In genomic region chr6:122795254-122795935, GRCm38 (mm10) we compare ENCODE assay signal across 14 mouse cellular contexts. TPM values are rescaled to one million over a fixed set of nuclear protein-coding genes. Genes with fewer than 3 reads are reported as not detected.
DNase-seq lines count a peak whose midpoint lies in the region; ATAC-seq and TF ChIP-seq lines count a peak whose summit lies in the region.
"Had no signal": no experiment of that assay in that cellular context is flagged by ENCODE, and none has a peak within 500 bp of the region (broad histone marks: within the 10 kb centered on the region; RNA-seq: fewer than 3 reads in every experiment).

No protein-coding gene starts in this region.

- H3K27me3 ChIP-seq in embryonic facial prominence, embryonic 13.5 days = no peaks in the 10 kb centered on the region
- 0 out of 2 replicates have a peak, but pooled peaks cover under 1% of the 10 kb centered on the region for H3K27me3 ChIP-seq in embryonic facial prominence, embryonic 10.5 days (replicated peaks; ENCODE audit: low read depth, poor library complexity, severe bottlenecking)
- H3K27me3 ChIP-seq: stomach, embryonic 15.5 days had no signal

- H3K9me3 ChIP-seq in embryonic facial prominence, embryonic 13.5 days = no peaks in the 10 kb centered on the region
- no peaks in the 10 kb centered on the region for H3K9me3 ChIP-seq in embryonic facial prominence, embryonic 10.5 days
- H3K9me3 ChIP-seq: forebrain, embryonic 10.5 days; stomach, embryonic 15.5 days had no signal

- peak overlapping the region; percentile 33; the same call in 1 of the 2 replicates for H3K27ac ChIP-seq in embryonic facial prominence, embryonic 13.5 days
- H3K27ac ChIP-seq in embryonic facial prominence, embryonic 10.5 days (replicated peaks) = no peak overlapping the region
- H3K27ac ChIP-seq in left cerebral cortex, adult 2 months = peak overlapping the region; percentile 60; the same call in 1 of the 2 replicates
- H3K27ac ChIP-seq: forebrain, embryonic 10.5 days; stomach, embryonic 15.5 days had no signal

- no peak overlapping the region for H3K4me2 ChIP-seq in embryonic facial prominence, embryonic 13.5 days
- H3K4me2 ChIP-seq: midbrain, embryonic 11.5 days; stomach, embryonic 15.5 days had no signal

- no peak for TF ChIP-seq CTCF in left cerebral cortex, adult 2 months (IDR thresholded peaks at IDR 0.05)

- 66% methylated on average over 8 of the region's 8 CpGs for whole genome bisulfite sequencing in embryonic facial prominence, embryonic 13.5 days
- WGBS in embryonic facial prominence, embryonic 10.5 days = 75% methylated on average over 8 of the region's 8 CpGs

- no peak overlapping the region for H3K9ac ChIP-seq in embryonic facial prominence, embryonic 13.5 days
- H3K9ac ChIP-seq: liver, postnatal 0 days; stomach, embryonic 15.5 days had no signal

- ATAC-seq in embryonic facial prominence, embryonic 13.5 days (ENCODE audit: insufficient number of reproducible peaks, insufficient read depth, low FRiP score, low TSS enrichment, low read depth) = no peak
- ATAC-seq: CD4-positive, CD25-positive, alpha-beta regulatory T cell, adult 4 months; liver, postnatal 0 days had no signal

- H3K4me3 ChIP-seq in embryonic facial prominence, embryonic 13.5 days = no peak overlapping the region
- no peak overlapping the region for H3K4me3 ChIP-seq in embryonic facial prominence, embryonic 10.5 days
- H3K4me3 ChIP-seq in left cerebral cortex, adult 2 months = no peak overlapping the region
- H3K4me3 ChIP-seq: forebrain, embryonic 10.5 days; stomach, embryonic 15.5 days had no signal

- 0 out of 2 replicates have a peak, but pooled peaks cover 6% of the 10 kb centered on the region for H3K4me1 ChIP-seq in embryonic facial prominence, embryonic 13.5 days
- H3K4me1 ChIP-seq in embryonic facial prominence, embryonic 10.5 days = no peaks in the 10 kb centered on the region
- H3K4me1 ChIP-seq: forebrain, embryonic 10.5 days; stomach, embryonic 15.5 days had no signal

- no peak for DNase-seq in embryonic facial prominence, embryonic 10.5 days (ENCODE audit: low spot score)
- DNase-seq in left cerebral cortex, adult 2 months (ENCODE audit: extremely low spot score in 1 of 2, low spot score in 2 of 2) = no peak
- no peak for DNase-seq in left cerebral cortex, adult 11 months (ENCODE audit: low spot score)
- DNase-seq in Muller cell, postnatal 12 days (ENCODE audit: inconsistent ontology term) = peak; percentile 73
- DNase-seq in gastrocnemius, adult 8-10 months (ENCODE audit: low spot score in 2 of 2) = peak; percentile 45 to 46
- no peak for DNase-seq in natural killer cell, adult 2 months (ENCODE audit: low spot score in 2 of 2)
- DNase-seq in thymus, postnatal 4 days = no peak
- DNase-seq: cerebellum, adult 9-11 months; liver, postnatal 0 days had no signal

- intact Hi-C loops in left cerebral cortex, adult 2 months (cut with DNase I) = no loop called here

- no peaks in the 10 kb centered on the region for H3K36me3 ChIP-seq in embryonic facial prominence, embryonic 13.5 days
- no peaks in the 10 kb centered on the region for H3K36me3 ChIP-seq in embryonic facial prominence, embryonic 10.5 days (replicated peaks)
- H3K36me3 ChIP-seq: forebrain, embryonic 10.5 days; stomach, embryonic 15.5 days had no signal

RNA-seq across cellular contexts. Expression of gene Slc2a3, which starts 6.0 kb away (rescaled TPM):
- 37.0 and 38.4 TPM in 2 replicates for polyA plus RNA-seq in embryonic facial prominence, embryonic 13.5 days (2015; fragmentation: Nextera tagmentation; extraction: Ambion mirVana)
- 55.4 and 68.4 TPM in 2 replicates for polyA plus RNA-seq in embryonic facial prominence, embryonic 10.5 days (2016; fragmentation: Nextera tagmentation; extraction: Ambion mirVana)
- 100 to 1,000 TPM; 111 to 128 TPM for total RNA-seq in left cerebral cortex, adult 2 months (2021)
- total RNA-seq in gastrocnemius, adult 8-10 months (2022) = 10 to 100 TPM in 2 of 4 experiments, 1 to 10 TPM in 2; 3.6 to 12.3 (median 10.4) TPM

RNA-seq across cellular contexts. Expression of gene Foxj2, which starts 24.3 kb away (rescaled TPM):
- polyA plus RNA-seq in embryonic facial prominence, embryonic 13.5 days (2015; fragmentation: Nextera tagmentation; extraction: Ambion mirVana) = 6.2 and 6.8 TPM in 2 replicates
- 2.9 and 3.0 TPM in 2 replicates for polyA plus RNA-seq in embryonic facial prominence, embryonic 10.5 days (2016; fragmentation: Nextera tagmentation; extraction: Ambion mirVana)
- total RNA-seq in left cerebral cortex, adult 2 months (2021) = 10 to 100 TPM; 28.4 to 29.2 TPM
- 10 to 100 TPM; 23.3 to 27.1 (median 26.4) TPM for total RNA-seq in gastrocnemius, adult 8-10 months (2022)

Comparison
In these comparisons a context has a peak if more than half of its experiments do, and no peak if none do; other contexts are left out.
1. DNase-seq: peak in Muller cell, postnatal 12 days (single experiment) and gastrocnemius, adult 8-10 months (2 of 2); none in embryonic facial prominence, embryonic 10.5 days (single experiment), left cerebral cortex, adult 2 months (0 of 2), left cerebral cortex, adult 11 months (single experiment), natural killer cell, adult 2 months (0 of 2) and thymus, postnatal 4 days (single experiment).
2. RNA of gene Slc2a3, which starts 6.0 kb away (total RNA-seq): 111 to 128 TPM in left cerebral cortex, adult 2 months; 3.6 to 12.3 TPM in gastrocnemius, adult 8-10 months; every median in the first group is over 4 times any median in the second.